Mouse (Mus musculus): ENCODE results near the gene Sp110.
"Not testable (repeated sequence)": the region's sequence is repeated elsewhere in the genome, so short reads cannot be mapped to it uniquely, and the experiment has no call there.

DNA sequence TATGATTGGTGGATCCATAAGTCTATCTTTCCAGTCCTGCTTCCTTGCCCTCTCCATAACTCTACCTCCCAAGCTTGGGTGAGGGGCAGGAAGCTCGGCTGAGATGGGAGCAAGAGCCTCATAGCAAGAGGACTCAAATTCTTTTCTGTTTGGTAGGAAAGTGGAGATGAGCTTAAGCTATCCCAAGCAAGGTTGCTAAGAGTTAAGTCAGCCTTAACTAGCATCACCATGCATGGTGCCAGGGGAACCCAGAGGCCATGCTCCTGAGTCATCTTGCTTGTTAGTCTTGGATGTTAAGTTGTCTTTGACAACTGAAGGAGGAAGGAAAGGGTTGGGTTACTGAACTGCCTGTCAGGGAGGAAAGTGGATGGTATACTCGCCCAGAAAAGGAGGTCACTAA, 9.9 kb downstream of the Sp110 start:
- not testable (repeated sequence) for TF ChIP-seq CTCF (IDR thresholded peaks at IDR 0.05; ENCODE audit: borderline replicate concordance, extremely low read depth, insufficient read depth, insufficient read length); POLR2A (IDR thresholded peaks at IDR 0.05; ENCODE audit: borderline replicate concordance, extremely low read depth, insufficient read depth, insufficient read length, poor library complexity, severe bottlenecking)
